Mouse (Mus musculus) cerebellum, adult 11-12 months (tissue): ENCODE data around the gene Whamm.

ENCODE experiments used
- DNase-seq: peaks from one replicate; pipeline ENCODE4 v3.0.0; 2022

The Whamm gene

GRCm38 (mm10) chr7:81571108-81571940 is at the start of gene Whamm:
TSS of gene Whamm (plus strand) at chr7:81571266.
- peak; percentile 91 for DNase-seq

GRCm38 (mm10) chr7:81523008-81523662 is 47.9 kb upstream of the Whamm start:
- peak; percentile 90 for DNase-seq

GRCm38 (mm10) chr7:81523663-81524017 is 47.4 kb upstream of the Whamm start:
- DNase-seq, result no peak

- DNase-seq, result no peak
Observed at GRCm38 (mm10) chr7:81528918-81529317, 42.1 kb upstream of the Whamm start.

- DNase-seq, result no peak
Observed at GRCm38 (mm10) chr7:81531462-81531861, 39.6 kb upstream of the Whamm start.

GRCm38 (mm10) chr7:81536478-81536877 is 34.6 kb upstream of the Whamm start:
- no peak for DNase-seq

GRCm38 (mm10) chr7:81538070-81538675 is 32.9 kb upstream of the Whamm start:
- DNase-seq, result no peak

GRCm38 (mm10) chr7:81539565-81539964 is 31.5 kb upstream of the Whamm start:
- DNase-seq, result no peak

- no peak for DNase-seq
Observed at GRCm38 (mm10) chr7:81540999-81541398, 30.1 kb upstream of the Whamm start.

GRCm38 (mm10) chr7:81541924-81542524 is 29.0 kb upstream of the Whamm start:
- DNase-seq, result peak; percentile 30

GRCm38 (mm10) chr7:81542934-81543333 is 28.1 kb upstream of the Whamm start:
- DNase-seq, result no peak

GRCm38 (mm10) chr7:81548864-81549263 is 22.2 kb upstream of the Whamm start:
- DNase-seq, result no peak

GRCm38 (mm10) chr7:81553589-81553988 is 17.5 kb upstream of the Whamm start:
- no peak for DNase-seq

- no peak for DNase-seq
Observed at GRCm38 (mm10) chr7:81554369-81554768, 16.7 kb upstream of the Whamm start.

- DNase-seq, result no peak
Observed at GRCm38 (mm10) chr7:81556839-81557238, 14.2 kb upstream of the Whamm start.

- DNase-seq, result no peak
Observed at GRCm38 (mm10) chr7:81557252-81557984, 13.6 kb upstream of the Whamm start.

- DNase-seq, result no peak
Observed at GRCm38 (mm10) chr7:81557985-81558360, 13.1 kb upstream of the Whamm start.

- DNase-seq, result no peak
Observed at GRCm38 (mm10) chr7:81559231-81559980, 11.7 kb upstream of the Whamm start.

- no peak for DNase-seq
Observed at GRCm38 (mm10) chr7:81560101-81561049, 10.7 kb upstream of the Whamm start.

GRCm38 (mm10) chr7:81561211-81561610 is 9.9 kb upstream of the Whamm start:
- no peak for DNase-seq

- DNase-seq, result no peak
Observed at GRCm38 (mm10) chr7:81563506-81564015, 7.5 kb upstream of the Whamm start.
